Mouse (Mus musculus) myocyte (in vitro differentiated cells): ENCODE measurements around the gene Mylk.

Source experiments
- CEBPB ChIP-seq: IDR thresholded peaks from 2 replicates; pipeline ENCODE4 v1.6.1; 2011; ENCODE audit warnings: mild to moderate bottlenecking, moderate library complexity; ENCODE audit not compliant: poor library complexity, insufficient read depth, severe bottlenecking
- MAX ChIP-seq: IDR thresholded peaks from one replicate; pipeline ENCODE4 v1.6.1; 2011; ENCODE audit warnings: low read depth, mild to moderate bottlenecking, control low read depth
- MYOG ChIP-seq, 3 experiments: IDR thresholded peaks; one replicate each; pipeline ENCODE4 v1.6.1; 2011; ENCODE audit warnings: control low read depth in 2 of 3, low read depth in 2 of 3, mild to moderate bottlenecking in 2 of 3; ENCODE audit not compliant: insufficient read length in 2 of 3, control insufficient read depth in 1 of 3, insufficient read depth in 1 of 3
- POLR2A ChIP-seq: IDR thresholded peaks from one replicate; pipeline ENCODE4 v1.6.1; 2011; ENCODE audit warnings: low read depth, mild to moderate bottlenecking, control low read depth, moderate library complexity; ENCODE audit not compliant: insufficient read length
- POLR2AphosphoS2 ChIP-seq: IDR thresholded peaks from one replicate; pipeline ENCODE4 v1.6.1; 2011; ENCODE audit warnings: low read depth, control low read depth; ENCODE audit not compliant: insufficient read length
- REST ChIP-seq: IDR thresholded peaks from one replicate; pipeline ENCODE4 v1.6.1; 2011; ENCODE audit warnings: mild to moderate bottlenecking, control low read depth, moderate library complexity; ENCODE audit not compliant: insufficient read depth, insufficient read length

DNA sequence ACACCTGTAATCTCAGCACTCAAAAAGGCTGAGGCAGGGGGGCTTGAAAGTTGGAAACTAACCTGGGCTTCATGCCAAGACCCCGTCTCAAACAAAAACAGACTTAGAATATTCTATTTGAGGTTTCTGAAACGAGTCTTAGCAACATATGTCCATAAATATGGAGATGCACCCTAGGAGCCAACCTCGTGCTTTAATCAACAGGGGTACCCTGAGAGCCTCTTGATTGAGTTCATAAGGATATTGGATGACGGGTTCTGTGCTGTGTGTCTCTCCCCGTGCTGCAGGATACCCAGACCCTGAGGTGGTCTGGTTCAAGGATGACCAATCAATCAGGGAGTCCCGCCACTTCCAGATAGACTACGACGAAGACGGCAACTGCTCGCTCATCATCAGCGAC lies 255.0 kb downstream of the Mylk start:
- TF ChIP-seq REST (no peak), POLR2A (no peak), MAX (no peak), POLR2AphosphoS2 (no peak), CEBPB (no peak), MYOG (IDR thresholded peaks at IDR 0.05; ENCODE audit: control insufficient read depth in 1 of 3, insufficient read depth in 1 of 3, insufficient read length in 2 of 3, low read depth in 2 of 3) (no peak)
